Mouse (Mus musculus): ENCODE measurements at regions not wholly inside any gene's neighbourhood (a gene's known extent, or its start where the extent isn't known, plus 50 kb on each side); places are given as distances from the start of the nearest gene placed in this dataset.

DNA sequence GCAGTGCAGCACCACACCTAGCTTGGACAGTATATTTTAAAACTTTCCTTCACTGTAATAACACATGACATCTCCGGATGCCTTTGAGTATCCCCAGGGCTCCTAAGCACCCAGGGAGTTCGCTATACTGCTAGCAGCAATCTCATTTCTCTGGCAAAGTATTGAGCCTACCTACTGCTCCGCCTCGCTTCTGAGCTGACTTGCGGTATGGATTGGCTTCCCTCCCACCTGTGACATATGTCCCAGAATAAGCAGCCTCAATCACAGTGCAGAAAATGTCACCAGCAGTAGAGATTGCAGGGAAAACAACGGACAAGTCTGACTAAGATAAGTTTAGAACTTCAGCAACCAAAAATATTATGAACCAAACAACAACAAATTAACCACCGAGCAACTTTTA, 131.8 kb downstream of the Gm10260 start:
- TF ChIP-seq CTCF (IDR thresholded peaks at IDR 0.05; ENCODE audit: insufficient read depth, low read length) (no peak), POLR2A (IDR thresholded peaks at IDR 0.05; ENCODE audit: borderline replicate concordance, extremely low read depth, low read depth, low read length) (no peak)

Data from lung, adult 2 months (tissue).